Mouse (Mus musculus) cerebellum, adult 2 months (tissue): ENCODE measurements around the gene Kcnj3. TPM values are rescaled to one million over a fixed set of nuclear protein-coding genes. Genes with fewer than 3 reads are reported as not detected.

ENCODE experiments used
- DNase-seq, 2 experiments: peaks; one replicate each; pipeline ENCODE4 v3.0.0; 2021
- H3K27ac ChIP-seq: fragments of 200-500 bp; 2 replicates; pipeline ENCODE4 v1.5.1; 2012; ENCODE audit warnings: low read length, control low read depth, inconsistent platforms; ENCODE audit not compliant: insufficient read depth
- H3K27me3 ChIP-seq: fragments of 200-500 bp; 2 replicates; pipeline ENCODE4 v1.6.1; 2012; ENCODE audit warnings: inconsistent platforms, mild to moderate bottlenecking, low read length, moderate library complexity; ENCODE audit not compliant: control insufficient read depth, insufficient read depth
- H3K4me1 ChIP-seq: fragments of 200-500 bp; 2 replicates; pipeline ENCODE4 v1.6.1; 2011; ENCODE audit warnings: low read length; ENCODE audit not compliant: control insufficient read depth, insufficient read depth
- H3K4me3 ChIP-seq: fragments of 200-500 bp; replicated peaks from 2 replicates; pipeline ENCODE3; 2011; ENCODE audit warnings: mild to moderate bottlenecking, low read depth, low read length, control low read depth; ENCODE audit not compliant: insufficient read depth
- CTCF ChIP-seq: fragments of 200-500 bp; IDR thresholded peaks from 2 replicates; pipeline ENCODE4 v1.5.1; 2011; ENCODE audit warnings: low read depth, mild to moderate bottlenecking, control low read depth, low read length, moderate library complexity, borderline replicate concordance; ENCODE audit not compliant: insufficient read depth
- POLR2A ChIP-seq: fragments of 200-500 bp; IDR thresholded peaks from 2 replicates; pipeline ENCODE4 v1.6.1; 2011; ENCODE audit warnings: low read length, control low read depth, borderline replicate concordance; ENCODE audit not compliant: insufficient read depth
- WGBS: fragments of 180-500 bp; shearing (Covaris S2); methylation state at CpG from one replicate; pipeline ENCODE4 v1.1.7; 2018; 5-methylcytosine and 5-hydroxymethylcytosine counted together
- polyA plus RNA-seq: library from polyadenylated mRNA; depleted of rRNA; stranded (reverse); fragments of >200 nt; gene quantifications from 2 replicates; pipeline ENCODE4 v1.2.3, GENCODE M21; 2012

Gene Kcnj3
- polyA plus RNA-seq, 1 experiment = 57.5 TPM

DNA sequence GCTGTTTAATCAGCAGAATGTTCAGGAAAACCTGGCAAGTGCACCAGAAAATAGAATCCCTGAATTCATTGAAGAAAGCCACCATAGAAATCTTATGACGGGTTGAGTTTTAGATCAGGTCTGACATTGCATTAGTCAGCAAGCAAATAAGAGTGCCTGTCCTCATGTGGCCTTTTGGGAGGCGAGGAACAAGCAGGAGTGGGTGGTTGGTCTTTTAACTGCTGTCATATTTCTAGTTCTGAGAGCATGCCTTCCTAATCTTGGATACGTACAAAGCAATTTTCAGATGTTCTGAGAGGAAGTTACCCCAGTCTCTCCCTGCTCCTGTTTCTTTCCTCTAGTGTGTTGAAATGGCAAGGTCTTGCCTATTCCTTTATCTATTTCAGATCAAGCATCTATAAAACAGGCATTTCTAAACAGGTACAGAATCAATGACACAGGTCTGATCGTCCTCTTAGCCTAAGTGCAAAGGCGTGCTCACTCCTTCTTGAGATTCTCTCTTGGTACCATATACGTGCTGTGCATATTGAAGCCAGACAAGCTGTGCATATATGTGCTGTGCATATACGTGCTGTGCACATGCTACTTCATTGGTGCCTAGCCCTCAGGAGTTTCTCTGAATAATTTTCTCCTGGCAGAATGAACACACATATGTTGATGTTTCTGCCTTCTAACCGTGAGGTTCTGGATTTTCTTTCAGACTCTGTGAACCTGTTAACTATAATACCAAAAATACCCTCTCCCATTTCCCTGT is 97.1 kb downstream of the Kcnj3 start:
- TF ChIP-seq CTCF (no peak), POLR2A (no peak)
- no peak overlapping the region for H3K4me3 ChIP-seq
- no peak overlapping the region for H3K27ac ChIP-seq
- no peak for DNase-seq
- peaks cover 8% of the 10 kb centered on the region; the same call in 1 of the 2 replicates for H3K4me1 ChIP-seq
- no peaks in the 10 kb centered on the region for H3K27me3 ChIP-seq
- 50% methylated on average over 8 of the region's 8 CpGs for WGBS

DNA sequence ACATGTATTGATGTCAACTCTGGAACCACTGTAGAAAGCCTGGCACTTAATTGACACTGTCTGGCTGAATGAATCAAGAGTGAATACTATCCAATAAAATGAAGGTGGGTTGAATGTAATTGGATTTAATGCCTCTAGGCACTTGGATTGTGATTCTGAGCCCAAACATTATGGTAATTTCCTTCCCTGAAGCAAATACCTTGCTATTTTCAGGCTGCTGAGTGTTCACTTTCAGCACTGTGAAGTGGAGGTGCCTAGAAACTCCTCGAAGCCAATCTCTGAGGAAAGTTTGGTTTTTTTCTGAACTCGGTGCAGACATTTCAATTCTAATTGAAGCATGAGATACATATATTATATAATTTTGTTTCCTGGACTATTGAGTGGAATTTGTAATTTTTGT is 99.2 kb downstream of the Kcnj3 start:
- no peak for DNase-seq
- Histone ChIP-seq H3K27me3 (no peaks in the 10 kb centered on the region), H3K4me1 (peaks cover 8% of the 10 kb centered on the region; the same call in 1 of the 2 replicates), H3K4me3 (no peak overlapping the region), H3K27ac (no peak overlapping the region)
- 76% methylated on average over 2 of the region's 2 CpGs for WGBS
- TF ChIP-seq CTCF = no peak
- no peak for TF ChIP-seq POLR2A

DNA sequence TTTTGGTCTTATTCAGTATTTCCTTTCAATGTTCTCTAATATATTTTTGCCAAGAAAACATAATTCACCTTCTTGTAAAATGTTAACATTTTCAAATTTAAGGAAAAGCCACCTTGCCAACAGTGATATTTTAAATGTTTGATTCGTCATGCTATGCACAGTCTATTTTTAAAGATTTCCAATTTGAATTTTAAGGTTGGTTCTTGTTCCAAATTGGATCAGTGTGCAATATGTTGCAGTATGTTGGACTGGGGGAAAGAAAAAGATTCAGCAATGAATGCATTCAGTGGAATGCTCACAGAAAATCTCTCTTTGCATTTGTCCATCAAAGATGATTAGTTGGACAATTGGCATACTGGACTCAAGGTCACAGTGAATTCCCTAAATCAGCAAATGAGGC is 99.7 kb downstream of the Kcnj3 start:
- H3K4me1 ChIP-seq = peaks cover 8% of the 10 kb centered on the region; the same call in 1 of the 2 replicates
- H3K4me3 ChIP-seq = no peak overlapping the region
- WGBS = 18% methylated on average over 1 of the region's 1 CpGs
- no peak for DNase-seq
- no peak for TF ChIP-seq CTCF
- no peak for TF ChIP-seq POLR2A
- H3K27ac ChIP-seq = no peak overlapping the region
- no peaks in the 10 kb centered on the region for H3K27me3 ChIP-seq

DNA sequence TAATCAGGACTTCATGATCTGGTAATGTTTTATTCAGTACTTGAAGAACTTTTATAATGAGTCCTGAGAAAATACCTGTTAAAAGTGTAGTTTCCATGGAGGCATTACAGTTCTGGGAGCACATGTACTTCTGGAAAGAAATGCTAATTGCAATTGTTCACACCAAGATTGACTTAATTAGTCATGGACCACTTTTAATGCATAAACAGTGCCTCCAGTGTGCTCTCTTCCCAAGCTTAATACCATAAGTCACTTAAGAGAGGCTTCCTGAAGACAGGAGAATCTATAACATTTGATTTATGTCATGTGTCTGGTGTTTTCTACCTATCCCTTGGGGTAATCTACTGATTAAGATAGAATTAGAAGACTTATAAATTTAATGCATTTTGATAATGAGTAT is 111.8 kb downstream of the Kcnj3 start:
- H3K27ac ChIP-seq = no peak overlapping the region
- DNase-seq = no peak
- no peak overlapping the region for H3K4me3 ChIP-seq
- no peaks in the 10 kb centered on the region for H3K4me1 ChIP-seq
- TF ChIP-seq POLR2A (no peak), CTCF (no peak)
- no peaks in the 10 kb centered on the region for H3K27me3 ChIP-seq

DNA sequence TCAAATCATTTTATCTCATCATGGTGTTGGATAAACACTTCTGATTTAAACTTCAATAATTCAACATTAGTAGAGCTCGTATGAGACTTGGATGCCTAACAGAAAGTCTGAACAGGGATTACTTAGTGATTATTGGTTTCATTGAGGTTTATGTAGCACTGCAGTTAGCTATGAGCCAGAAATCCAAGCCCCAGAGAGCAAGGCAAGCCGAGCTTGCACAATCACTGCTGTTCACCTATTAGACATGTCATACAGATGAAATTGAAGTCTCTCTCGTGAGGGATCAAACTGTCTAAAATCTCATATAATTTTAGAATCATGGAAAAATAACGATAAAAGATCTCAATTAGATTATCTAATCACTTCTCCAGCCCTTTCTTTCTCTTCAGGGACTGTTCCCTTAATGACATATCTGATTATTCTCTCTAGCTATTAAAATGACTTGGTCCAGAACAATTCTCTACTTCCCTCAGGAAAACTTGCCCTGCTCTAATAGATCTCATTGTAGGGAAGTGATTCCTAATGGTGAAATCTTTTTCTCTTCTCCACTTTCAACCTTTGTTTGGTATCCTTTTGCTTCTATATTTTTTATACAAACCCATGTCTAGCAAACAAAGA is 122.7 kb downstream of the Kcnj3 start:
- TF ChIP-seq POLR2A (no peak), CTCF (no peak)
- H3K27ac ChIP-seq = no peak overlapping the region
- WGBS = 55% methylated on average over 4 of the region's 4 CpGs

DNA sequence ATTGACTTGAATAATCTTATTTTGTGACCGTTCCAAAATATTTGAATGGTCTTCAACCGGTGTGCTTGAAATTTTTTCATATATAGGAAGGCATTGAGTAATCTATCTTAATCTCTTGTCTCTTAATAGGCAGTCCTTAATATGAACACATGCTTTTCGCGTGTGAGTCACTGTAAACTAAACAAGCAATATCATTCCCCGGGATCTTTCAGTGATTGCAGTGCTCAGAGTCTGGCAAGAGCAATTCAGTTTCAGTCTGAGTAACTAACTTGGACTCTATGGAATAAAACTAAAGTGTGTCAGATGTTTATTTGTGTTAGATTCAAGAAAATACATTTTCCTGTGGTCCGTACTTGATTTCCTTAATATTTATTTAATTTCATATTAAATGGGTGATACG is 133.5 kb downstream of the Kcnj3 start:
- Histone ChIP-seq H3K4me1 (no peaks in the 10 kb centered on the region), H3K4me3 (no peak overlapping the region), H3K27ac (no peak overlapping the region), H3K27me3 (no peaks in the 10 kb centered on the region)
- no peak for TF ChIP-seq CTCF
- WGBS = 93% methylated on average over 7 of the region's 7 CpGs
- DNase-seq = no peak

More for the DNA sequence above, 122.7 kb downstream of the Kcnj3 start:
- no peak for DNase-seq
- Histone ChIP-seq H3K4me3 (no peak overlapping the region), H3K4me1 (no peaks in the 10 kb centered on the region; the same call in 1 of the 2 replicates), H3K27me3 (no peaks in the 10 kb centered on the region)

DNA sequence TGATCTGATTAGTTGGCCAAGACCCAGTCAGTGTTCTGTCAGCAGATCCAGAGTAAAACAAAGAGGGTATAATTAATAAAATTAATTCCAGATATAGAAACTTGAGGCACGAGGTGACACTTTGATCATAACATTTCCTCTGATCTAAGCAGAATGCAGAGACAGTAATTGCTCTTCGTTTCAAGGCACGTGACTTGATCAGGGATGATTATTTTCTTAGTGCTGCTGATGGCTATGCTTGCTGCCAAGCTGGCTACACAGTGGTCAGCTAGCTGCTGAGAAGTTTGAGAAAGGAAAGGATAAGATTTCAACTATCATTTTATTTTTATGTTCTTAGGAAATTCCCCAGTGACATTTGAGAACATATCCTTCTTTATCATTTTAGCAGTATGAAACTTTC is 135.7 kb downstream of the Kcnj3 start:
- Histone ChIP-seq H3K4me1 (no peaks in the 10 kb centered on the region), H3K4me3 (no peak overlapping the region), H3K27me3 (no peaks in the 10 kb centered on the region), H3K27ac (no peak overlapping the region)
- 40% methylated on average over 3 of the region's 3 CpGs for WGBS
- no peak for DNase-seq
- TF ChIP-seq POLR2A (no peak), CTCF (no peak)

DNA sequence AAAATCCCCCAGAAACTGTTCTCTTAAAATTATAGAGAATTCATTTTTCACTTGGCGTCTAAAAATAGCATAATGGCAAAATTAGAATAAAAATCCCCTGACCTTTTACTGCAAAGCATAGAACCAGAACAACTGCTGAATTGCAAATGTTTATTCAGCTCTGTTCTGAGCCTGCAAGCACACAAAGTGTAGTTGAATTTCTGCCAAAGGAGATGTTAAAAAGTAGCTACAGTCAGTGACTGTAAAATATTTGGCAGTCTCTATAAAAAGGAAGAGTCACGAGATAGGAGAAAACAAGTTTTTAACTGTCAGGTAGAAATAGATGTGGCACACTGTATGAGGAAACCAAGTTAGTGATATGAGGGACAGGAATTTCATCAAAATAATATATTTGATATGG is 144.5 kb downstream of the Kcnj3 start:
- peak in 1 of 2 experiments; percentile 57 for DNase-seq
- Histone ChIP-seq H3K4me1 (no peaks in the 10 kb centered on the region), H3K27me3 (no peaks in the 10 kb centered on the region), H3K27ac (no peak overlapping the region), H3K4me3 (no peak overlapping the region)
- 19% methylated on average over 2 of the region's 2 CpGs for WGBS
- no peak for TF ChIP-seq POLR2A
- TF ChIP-seq CTCF = no peak
